Mouse (Mus musculus): ENCODE data around the gene Zc3h6.

DNA sequence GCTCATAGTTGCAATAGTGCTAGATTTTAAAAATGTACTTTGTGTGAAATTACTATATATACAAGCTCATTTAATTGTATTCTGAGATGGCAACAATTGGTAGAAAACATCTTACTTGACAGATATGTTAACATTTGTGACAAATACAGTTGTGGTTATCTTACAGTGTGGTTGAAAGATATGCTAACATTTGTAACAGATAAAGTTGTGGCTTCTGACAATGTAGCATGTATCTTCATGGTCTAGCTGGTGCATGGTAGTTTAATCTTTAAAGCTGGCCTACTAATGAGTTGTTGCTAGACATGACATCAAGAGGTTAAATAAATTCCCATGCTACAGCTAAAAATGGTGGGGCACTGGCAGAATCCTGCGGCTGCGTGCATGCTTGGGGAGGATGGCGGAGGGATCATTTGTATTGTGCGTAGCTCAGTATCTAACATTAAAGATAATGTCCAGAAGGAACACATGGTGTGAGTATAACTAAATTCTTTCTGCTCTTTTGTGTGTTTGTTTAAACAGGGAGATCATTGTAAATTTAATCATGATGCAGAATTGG is 39.1 kb downstream of the Zc3h6 start:
- TF ChIP-seq CTCF (IDR thresholded peaks at IDR 0.05; ENCODE audit: borderline replicate concordance, insufficient read depth, low read length) (no peak), POLR2A (IDR thresholded peaks at IDR 0.05; ENCODE audit: low read depth, low read length) (no peak)

Data from embryonic fibroblast, embryonic 13.5 days (primary cell).